Mouse (Mus musculus) ES-Bruce4 (cell line): ENCODE results near the gene Cbx8.

Experiments
- CTCF ChIP-seq: IDR thresholded peaks from one replicate; pipeline ENCODE4 v1.8.1; 2011; ENCODE audit warnings: low read depth, low read length
- POLR2A ChIP-seq: IDR thresholded peaks from one replicate; pipeline ENCODE4 v1.8.1; 2011; ENCODE audit warnings: low read length; ENCODE audit not compliant: insufficient read depth

GRCm38 (mm10) chr11:119090076-119090960, 49.5 kb upstream of the Cbx8 start:
- TF ChIP-seq CTCF, result no peak
- TF ChIP-seq POLR2A, result no peak
